In genomic region chrX:60609202-60609601, GRCm38 (mm10) we compare ENCODE assay signal across 10 mouse cellular contexts. TPM values are rescaled to one million over a fixed set of nuclear protein-coding genes. Genes with fewer than 3 reads are reported as not detected.
A peak's percentile ranks its signal among the peaks of the same experiment; 100 is the strongest.
DNase-seq lines count a peak whose midpoint lies in the region; ATAC-seq lines count a peak whose summit lies in the region.
"Had no signal": no experiment of that assay in that cellular context is flagged by ENCODE, and none has a peak within 500 bp of the region (broad histone marks: within the 10 kb centered on the region; RNA-seq: fewer than 3 reads in every experiment).

No protein-coding gene starts in this region.

- no peak overlapping the region for H3K4me3 ChIP-seq in kidney, embryonic 16.5 days (ENCODE audit: low read length)
- H3K4me3 ChIP-seq: heart, embryonic 15.5 days; liver, embryonic 15.5 days had no signal

- H3K36me3 ChIP-seq in kidney, embryonic 16.5 days (ENCODE audit: insufficient read depth, low read length): no peaks in the 10 kb centered on the region
- H3K36me3 ChIP-seq: heart, embryonic 15.5 days; liver, embryonic 15.5 days had no signal

- no peaks in the 10 kb centered on the region for H3K27me3 ChIP-seq in kidney, embryonic 16.5 days (ENCODE audit: insufficient read depth, low read length)
- H3K27me3 ChIP-seq: heart, embryonic 15.5 days; liver, embryonic 15.5 days had no signal

- H3K9me3 ChIP-seq in kidney, embryonic 16.5 days (ENCODE audit: low read length): no peaks in the 10 kb centered on the region
- H3K9me3 ChIP-seq: heart, embryonic 15.5 days; liver, embryonic 15.5 days had no signal

- H3K4me2 ChIP-seq in kidney, embryonic 16.5 days (replicated peaks; ENCODE audit: low read depth, low read length): no peak overlapping the region
- H3K4me2 ChIP-seq: heart, embryonic 15.5 days; liver, embryonic 15.5 days had no signal

- intact Hi-C loops in gastrocnemius, postnatal 36 days (cut with DNase I): loop anchor here (2.0 kb wide), 1 partner anchor 50 kb away; no protein-coding TSS in a partner anchor

- H3K9ac ChIP-seq in kidney, embryonic 16.5 days (replicated peaks; ENCODE audit: low read length): no peak overlapping the region
- H3K9ac ChIP-seq: heart, embryonic 15.5 days; liver, embryonic 15.5 days had no signal

- peak; percentile 1 to 21 for DNase-seq in cerebellum, adult 18-20 months
- DNase-seq in cerebellum, adult 9-11 months: no peak
- peak; percentile 3 for DNase-seq in kidney, adult 9 months
- DNase-seq in right cerebral cortex, postnatal 10 days (ENCODE audit: low spot score in 2 of 2): peak; percentile 21 to 28
- DNase-seq in right cerebral cortex, postnatal 36 days (ENCODE audit: low spot score in 2 of 2): no peak
- DNase-seq in telencephalon, adult 2 months (ENCODE audit: low read depth, low spot score): peak; percentile 16
- no peak for DNase-seq in gastrocnemius, postnatal 36 days

- WGBS in kidney, embryonic 16.5 days: 46% methylated on average over 3 of the region's 3 CpGs

- no peak for ATAC-seq in kidney, embryonic 16.5 days (ENCODE audit: low FRiP score, low TSS enrichment)

- no peak overlapping the region for H3K27ac ChIP-seq in kidney, embryonic 16.5 days (ENCODE audit: low read length)
- H3K27ac ChIP-seq: heart, embryonic 15.5 days; liver, embryonic 15.5 days had no signal

- no peaks in the 10 kb centered on the region for H3K4me1 ChIP-seq in kidney, embryonic 16.5 days (ENCODE audit: insufficient read depth, low read length)
- H3K4me1 ChIP-seq: heart, embryonic 15.5 days; liver, embryonic 15.5 days had no signal

RNA-seq across cellular contexts. Expression of gene Atp11c, which starts 16.7 kb away (rescaled TPM):
- 7.9 and 9.9 TPM in 2 replicates for polyA plus RNA-seq in kidney, embryonic 16.5 days (2015; fragmentation: Nextera tagmentation; extraction: Ambion mirVana)
- 1 to 10 TPM; 2.8 to 3.0 TPM for total RNA-seq in gastrocnemius, postnatal 36 days (2021)

Comparison
In these comparisons a context has a peak if more than half of its experiments do, and no peak if none do; other contexts are left out.
1. DNase-seq: peak in cerebellum, adult 18-20 months (2 of 2), kidney, adult 9 months (single experiment), right cerebral cortex, postnatal 10 days (2 of 2) and telencephalon, adult 2 months (single experiment); none in cerebellum, adult 9-11 months (single experiment), right cerebral cortex, postnatal 36 days (0 of 2) and gastrocnemius, postnatal 36 days (0 of 2).